Mouse (Mus musculus): ENCODE data around the gene Apopt1.
"Not testable (repeated sequence)": the region's sequence is repeated elsewhere in the genome, so short reads cannot be mapped to it uniquely, and the experiment has no call there.

The Apopt1 gene

DNA sequence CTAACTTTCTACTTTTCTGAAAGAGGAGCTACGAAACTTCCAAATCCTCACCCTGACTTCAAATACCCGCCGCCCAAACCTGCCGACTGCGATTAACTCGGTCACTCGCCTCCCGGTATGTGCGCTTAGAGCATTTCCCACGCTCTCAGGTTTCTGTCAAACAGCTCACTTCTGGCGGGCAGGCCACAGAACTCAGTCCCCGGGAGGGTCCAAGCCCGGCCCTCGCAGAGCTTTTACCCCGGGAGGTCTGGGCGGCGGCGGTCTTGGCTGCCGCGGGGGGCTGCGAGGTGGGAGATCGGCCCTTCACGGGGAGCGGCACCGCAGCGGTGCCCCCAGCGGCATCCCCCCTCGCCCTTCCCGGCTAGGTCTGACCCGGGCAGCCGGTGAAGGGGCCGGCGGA, 585 bp upstream of the Apopt1 start:
- DNase-seq, result no peak

DNA sequence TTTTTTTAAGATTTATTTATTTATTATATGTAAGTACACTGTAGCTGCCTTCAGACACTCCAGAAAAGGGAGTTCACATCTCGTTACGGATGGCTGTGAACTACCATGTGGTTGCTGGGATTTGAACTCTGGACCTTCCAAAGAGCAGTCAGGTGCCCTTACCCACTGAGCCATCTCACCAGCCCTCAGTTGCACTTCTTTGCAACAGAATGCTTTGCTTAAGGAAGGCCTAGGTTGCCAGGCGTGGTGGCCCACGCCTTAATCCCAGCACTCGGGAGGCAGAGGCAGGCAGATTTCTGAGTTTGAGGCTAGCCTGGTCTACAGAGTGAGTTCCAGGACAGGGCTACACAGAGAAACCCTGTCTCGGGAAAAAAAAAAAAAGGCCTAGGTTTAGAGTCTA, 819 bp downstream of the Apopt1 start:
- DNase-seq, result not testable (repeated sequence)

- DNase-seq, result no peak
Measured at GRCm38 (mm10) chr12:111716505-111716904, 3.4 kb downstream of the Apopt1 start.

DNA sequence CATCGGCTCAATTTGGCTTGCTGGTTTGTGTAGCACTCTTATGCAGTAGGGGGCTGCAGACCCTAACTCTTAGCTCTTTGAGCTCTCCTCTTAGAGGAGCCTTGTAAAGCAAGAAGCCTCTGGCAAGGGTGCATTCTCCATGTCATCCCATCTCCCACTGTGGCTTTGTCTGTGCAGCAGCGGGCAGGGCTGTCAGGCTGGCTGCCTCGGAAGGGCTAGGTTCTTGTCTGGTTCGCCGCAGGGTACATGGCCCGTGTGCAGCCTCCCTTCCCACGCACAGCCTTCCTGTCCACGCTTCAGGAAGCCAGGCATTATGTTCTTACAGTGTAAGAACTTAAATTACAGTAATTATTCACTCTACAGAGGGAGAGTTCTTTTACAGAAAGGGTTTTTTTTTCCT, 5.6 kb downstream of the Apopt1 start:
- no peak for DNase-seq

DNA sequence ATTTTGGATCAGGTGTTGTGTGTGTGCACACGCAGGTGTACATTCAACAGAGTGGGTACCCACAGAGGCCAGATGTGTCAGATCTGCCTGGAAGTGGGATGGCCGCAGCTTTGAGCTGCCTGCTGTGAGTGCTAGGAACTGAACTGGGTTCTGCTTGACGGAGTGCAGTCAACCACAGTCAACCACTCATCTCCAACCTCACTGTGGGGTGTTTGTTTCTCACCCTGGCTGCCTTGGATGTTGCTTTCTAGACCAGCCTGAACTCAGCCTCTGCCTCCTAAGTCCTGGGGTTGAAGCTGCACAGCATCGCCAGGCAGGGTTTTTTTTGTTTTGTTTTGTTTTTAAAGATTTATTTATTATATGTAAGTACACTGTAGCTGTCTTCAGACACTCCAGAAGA, 7.2 kb downstream of the Apopt1 start:
- DNase-seq, result no peak

- DNase-seq, result peak; percentile 32
Measured at GRCm38 (mm10) chr12:111722654-111723053, 9.6 kb downstream of the Apopt1 start.

DNA sequence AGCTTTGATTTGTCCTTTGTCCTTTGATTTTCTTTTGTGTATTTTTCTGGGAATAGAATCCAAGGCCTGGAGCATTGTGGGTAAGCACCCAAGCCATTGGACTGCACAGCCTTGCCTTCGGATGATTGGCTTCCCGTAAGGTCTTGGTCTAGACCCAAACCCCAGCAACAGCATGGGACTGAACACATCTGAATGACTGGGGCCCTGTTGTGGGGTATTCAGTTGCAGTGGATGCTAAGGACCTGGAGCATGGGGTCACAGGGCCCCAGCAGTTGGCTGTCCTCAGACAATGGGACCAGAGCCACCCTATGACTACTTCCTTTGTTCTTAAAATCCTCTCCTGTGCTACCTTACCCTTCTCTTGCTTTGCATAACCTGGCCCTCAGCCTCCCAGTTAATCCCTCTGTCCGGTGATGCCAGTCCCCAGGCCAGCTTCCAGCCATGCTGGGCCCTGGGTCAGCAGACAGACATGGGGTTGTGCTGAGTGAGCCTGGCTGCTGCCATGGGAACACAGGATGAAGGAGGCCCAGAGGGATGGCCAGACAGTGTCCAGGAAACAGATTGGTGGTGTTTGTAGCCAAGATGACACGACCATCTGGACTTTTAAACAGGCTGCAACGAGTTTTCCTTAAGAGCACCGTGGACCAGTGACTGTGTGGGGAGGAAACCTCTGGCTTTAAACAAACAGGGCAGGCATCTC, 11.7 kb downstream of the Apopt1 start:
- DNase-seq, result no peak

GRCm38 (mm10) chr12:111725338-111726121, 12.5 kb downstream of the Apopt1 start:
- no peak for DNase-seq

DNA sequence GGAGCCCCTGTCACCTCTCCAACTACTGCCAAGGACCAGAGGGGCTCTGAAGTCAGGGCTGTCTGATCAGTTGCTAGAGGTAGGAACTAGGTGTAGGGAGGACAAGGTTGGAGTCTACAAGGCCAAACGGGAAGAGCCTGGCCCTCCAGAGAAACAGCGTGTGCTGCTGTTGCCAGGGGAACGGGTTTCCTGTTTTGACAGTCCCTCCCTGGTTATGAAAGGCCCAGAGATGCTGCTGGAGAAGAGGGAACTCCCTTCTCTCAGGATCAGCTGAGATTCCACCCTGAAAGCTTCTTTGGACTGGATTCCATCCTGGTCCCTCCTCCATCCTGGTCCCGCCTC, 13.0 kb downstream of the Apopt1 start:
- DNase-seq, result peak; percentile 41

- no peak for DNase-seq
Measured at GRCm38 (mm10) chr12:111727956-111728355, 14.9 kb downstream of the Apopt1 start.

DNA sequence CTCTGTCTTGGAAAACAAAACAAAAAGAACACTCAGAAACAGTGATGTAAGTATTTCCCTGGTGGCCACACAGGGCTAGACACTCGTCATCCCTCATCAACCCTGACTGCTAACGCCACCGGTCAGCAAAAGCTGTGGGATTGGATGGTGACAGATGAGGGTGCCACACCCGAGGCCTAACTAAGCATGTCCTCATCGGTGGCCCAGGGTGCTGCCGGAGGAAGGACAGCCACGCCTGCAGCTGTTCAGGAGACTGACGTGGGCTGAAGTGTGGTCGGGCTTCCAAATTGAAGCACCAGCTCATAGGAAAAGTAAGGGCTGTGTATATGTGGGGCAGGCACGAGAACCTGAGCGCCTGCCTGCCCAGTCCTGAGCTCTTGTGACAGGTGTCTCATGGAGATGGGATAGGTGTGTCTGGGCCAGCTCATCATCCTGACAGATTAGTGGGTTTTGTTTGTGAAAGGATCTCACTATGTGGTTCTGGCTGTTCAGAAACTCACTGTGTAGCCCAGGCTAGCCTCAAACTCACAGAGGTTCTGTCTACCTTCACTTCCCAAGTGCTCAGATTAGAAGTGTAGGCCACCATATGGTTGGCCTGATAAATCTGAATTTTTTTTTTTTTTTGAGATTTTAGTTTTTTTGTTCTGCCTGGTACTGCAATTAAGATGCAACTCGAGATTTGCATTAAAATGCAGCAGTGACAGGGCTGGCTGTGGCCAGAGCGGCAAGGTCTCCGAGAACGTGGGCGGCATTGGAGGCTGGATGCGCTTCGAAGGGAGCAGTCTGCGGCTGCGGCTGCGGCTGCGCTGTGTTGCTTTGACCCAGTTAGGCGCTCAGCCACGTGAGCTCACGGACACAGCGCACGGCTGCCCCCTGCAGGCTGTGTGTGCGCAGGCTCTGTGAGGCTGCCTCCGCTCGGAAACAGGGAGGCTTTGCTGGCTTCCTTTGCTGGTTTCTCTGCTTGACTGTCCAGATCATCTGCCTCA, 19.1 kb downstream of the Apopt1 start:
- DNase-seq, result peak; percentile 84

GRCm38 (mm10) chr12:111732921-111733320, 19.9 kb downstream of the Apopt1 start:
- DNase-seq, result no peak

- no peak for DNase-seq
Measured at GRCm38 (mm10) chr12:111734912-111735311, 21.9 kb downstream of the Apopt1 start.

GRCm38 (mm10) chr12:111736676-111737075, 23.6 kb downstream of the Apopt1 start:
- not testable (repeated sequence) for DNase-seq

DNA sequence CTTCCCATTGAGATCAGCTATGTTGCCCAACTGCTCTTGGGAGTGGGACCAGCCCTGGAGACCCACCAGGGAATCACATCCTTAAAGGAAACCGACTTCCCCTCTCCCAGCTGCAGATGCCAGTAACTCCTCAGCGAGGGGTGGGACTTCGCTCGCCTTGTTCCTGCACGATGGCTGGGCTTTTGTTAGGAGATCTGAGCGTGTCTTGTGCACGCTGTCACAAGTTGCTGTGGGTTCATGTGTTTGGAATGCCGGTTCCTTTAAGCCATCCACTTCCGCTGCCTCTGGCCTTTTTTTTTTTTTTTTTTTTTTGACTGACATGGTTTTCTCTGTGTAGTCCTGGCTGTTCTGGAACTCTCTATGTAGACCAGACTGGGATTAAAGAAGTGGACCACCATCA, 24.3 kb downstream of the Apopt1 start:
- no peak for DNase-seq

DNA sequence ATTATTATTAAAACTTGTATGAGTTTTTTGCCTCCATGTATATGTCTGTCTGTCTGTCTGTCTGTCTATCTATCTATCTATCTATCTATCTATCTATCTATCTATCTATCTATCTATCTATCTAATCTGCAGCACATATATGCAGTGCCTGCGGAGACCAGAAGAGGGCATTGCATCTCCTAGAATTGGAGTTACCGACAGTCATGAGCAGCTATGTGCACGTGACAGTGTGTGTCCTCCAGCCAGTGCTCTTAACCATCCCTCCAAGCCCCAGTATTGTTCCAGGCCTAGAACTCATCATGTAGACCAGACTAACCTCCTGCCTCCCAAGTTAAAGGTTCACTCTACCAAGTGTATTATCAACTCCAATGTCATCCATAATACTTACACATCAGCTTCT, 25.7 kb downstream of the Apopt1 start:
- peak; percentile 84 for DNase-seq

DNA sequence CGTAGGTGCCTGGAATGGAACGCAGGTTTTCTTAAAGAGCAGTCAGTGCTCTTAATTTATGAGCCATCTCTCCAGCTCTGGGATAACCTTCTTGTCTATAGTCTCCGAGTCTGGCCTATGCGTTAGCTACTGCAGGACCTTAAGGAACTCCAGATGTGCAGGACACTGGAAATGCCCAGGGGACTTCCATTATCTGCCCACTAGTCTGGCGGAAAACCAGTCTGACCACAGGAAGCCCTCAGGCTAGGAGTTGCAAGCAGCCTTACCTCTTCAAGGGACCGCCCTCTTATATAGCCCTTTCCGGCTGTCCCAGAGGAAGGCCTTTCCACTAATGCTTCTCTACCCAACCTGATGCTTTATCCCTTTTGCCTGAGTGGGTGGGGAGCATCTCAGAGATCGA, 28.3 kb downstream of the Apopt1 start:
- no peak for DNase-seq

- peak; percentile 40 for DNase-seq
Measured at GRCm38 (mm10) chr12:111743419-111743818, 30.4 kb downstream of the Apopt1 start.

DNA sequence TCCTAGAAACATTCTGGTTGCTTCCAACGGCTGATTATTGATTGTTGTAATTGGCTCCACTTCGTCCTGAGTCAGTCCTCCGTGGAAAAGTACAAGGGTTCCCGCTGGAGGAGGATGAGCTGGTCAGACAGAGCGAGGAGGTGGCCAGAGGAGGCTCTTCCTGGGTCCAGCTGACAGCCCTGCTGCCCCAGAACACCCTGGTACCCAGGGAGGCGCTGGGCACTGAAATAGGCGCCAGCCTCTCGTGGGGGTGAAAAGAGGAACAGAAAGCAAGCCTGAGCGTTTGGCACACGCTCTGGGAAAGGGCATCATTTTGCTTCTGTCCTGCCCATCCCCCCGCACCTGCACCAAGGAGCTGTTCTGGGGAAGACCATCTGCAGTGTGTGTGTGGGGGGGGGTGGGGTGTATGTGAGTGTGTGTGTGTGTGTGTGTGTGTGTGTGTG, 30.9 kb downstream of the Apopt1 start:
- no peak for DNase-seq

DNA sequence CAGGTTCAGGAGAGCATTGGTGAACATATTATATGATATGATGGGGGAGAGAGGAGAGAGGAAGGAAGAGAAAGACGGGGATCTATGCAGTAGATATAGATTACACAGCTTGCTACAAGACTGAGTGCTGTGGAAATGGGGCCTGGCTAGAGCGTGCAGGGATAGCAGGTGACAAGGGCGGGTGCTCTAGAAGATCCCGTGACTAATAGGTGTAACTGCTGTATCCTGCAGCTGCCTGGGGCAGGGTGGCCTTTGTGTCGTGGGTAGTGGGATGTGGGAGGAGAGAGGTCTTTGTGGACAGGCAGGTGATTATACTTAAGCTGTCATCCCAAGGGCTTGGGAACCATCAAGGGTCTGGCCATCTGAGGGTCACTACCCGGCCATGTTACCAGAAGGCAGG, 32.2 kb downstream of the Apopt1 start:
- no peak for DNase-seq

- DNase-seq, result peak; percentile 68
Measured at GRCm38 (mm10) chr12:111746091-111746490, 33.0 kb downstream of the Apopt1 start.

DNA sequence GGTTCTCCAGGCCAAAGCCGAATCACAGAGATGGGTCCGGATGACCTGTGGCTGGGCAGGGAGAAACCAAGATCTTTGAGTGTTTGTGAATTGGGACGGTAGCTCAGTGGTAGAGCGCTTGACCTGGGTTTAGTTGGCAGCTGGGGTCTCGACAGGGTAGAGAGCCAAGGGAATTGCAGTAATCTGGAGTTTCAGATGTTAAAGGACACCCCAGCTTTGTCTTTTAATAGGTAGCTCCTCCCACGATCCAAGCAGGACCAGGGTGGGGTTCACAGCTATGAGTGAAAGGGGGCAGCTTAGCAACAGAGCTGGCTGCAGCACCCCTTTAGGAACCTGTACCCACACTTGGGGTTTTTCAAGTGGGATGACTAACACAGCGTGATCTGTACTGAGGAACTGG, 34.4 kb downstream of the Apopt1 start:
- DNase-seq, result no peak

GRCm38 (mm10) chr12:111750739-111751138, 37.7 kb downstream of the Apopt1 start:
- no peak for DNase-seq

All from kidney, adult 9 months (tissue).